Mouse (Mus musculus) limb, embryonic 14.5 days (tissue): Measurements from ENCODE around the gene Mfsd5. TPM values are rescaled to one million over a fixed set of nuclear protein-coding genes. Genes with fewer than 3 reads are reported as not detected.

Experiments
- ATAC-seq: fragments of 200-750 bp; cut with Nextera tagmentation; 2 replicates; pipeline ENCODE4 v1.8.0; 2017; ENCODE audit warnings: low read depth, moderate number of reproducible peaks, moderate TSS enrichment; ENCODE audit not compliant: low FRiP score
- DNase-seq: peaks from one replicate; pipeline ENCODE4 v3.0.0-alpha.2; 2015; ENCODE audit warnings: low spot score
- H3K27ac ChIP-seq: fragments of 300-500 bp; sonication (generic); replicated peaks from 2 replicates; pipeline ENCODE4 v1.5.1; 2014; ENCODE audit warnings: low read depth, mild to moderate bottlenecking, low read length, moderate library complexity, mixed read lengths
- H3K27me3 ChIP-seq: fragments of 300-500 bp; sonication (generic); 2 replicates; pipeline ENCODE4 v1.6.1; 2014; ENCODE audit warnings: low read length, mixed read lengths; ENCODE audit not compliant: control insufficient read depth, insufficient read depth
- H3K36me3 ChIP-seq: fragments of 300-500 bp; sonication (generic); 2 replicates; pipeline ENCODE4 v1.6.1; 2014; ENCODE audit warnings: mild to moderate bottlenecking, low read length, moderate library complexity, mixed read lengths; ENCODE audit not compliant: control insufficient read depth, insufficient read depth
- H3K4me1 ChIP-seq: fragments of 300-500 bp; sonication (generic); 2 replicates; pipeline ENCODE4 v1.6.1; 2014; ENCODE audit warnings: antibody characterized with exemption, low read length, mixed read lengths; ENCODE audit not compliant: control insufficient read depth, insufficient read depth
- H3K4me2 ChIP-seq: fragments of 300-500 bp; sonication (generic); replicated peaks from 2 replicates; pipeline ENCODE4 v1.6.1; 2014; ENCODE audit warnings: low read depth, mild to moderate bottlenecking, low read length, moderate library complexity; ENCODE audit not compliant: severe bottlenecking
- H3K4me3 ChIP-seq: fragments of 300-500 bp; sonication (generic); replicated peaks from 2 replicates; pipeline ENCODE4 v1.5.1; 2014; ENCODE audit warnings: low read length
- H3K9ac ChIP-seq: fragments of 300-500 bp; sonication (generic); 2 replicates; pipeline ENCODE4 v1.6.1; 2014; ENCODE audit warnings: mild to moderate bottlenecking, low read depth, low read length, moderate library complexity; ENCODE audit not compliant: severe bottlenecking
- H3K9me3 ChIP-seq: fragments of 300-500 bp; sonication (generic); 2 replicates; pipeline ENCODE4 v1.6.1; 2016; ENCODE audit warnings: low read length; ENCODE audit not compliant: control insufficient read depth
- POLR2A ChIP-seq: fragments of 200-500 bp; IDR thresholded peaks from 2 replicates; pipeline ENCODE4 v1.8.0; 2012; ENCODE audit warnings: inconsistent platforms, mild to moderate bottlenecking, moderate library complexity, borderline replicate concordance; ENCODE audit not compliant: insufficient read depth, insufficient read length; ENCODE audit errors: extremely low read depth
- WGBS: fragments of 180-500 bp; shearing (Covaris S2); extraction: QIAGEN DNeasy Blood & Tissue Kit; methylation state at CpG from one replicate; pipeline ENCODE4 v1.1.7; 2014; 5-methylcytosine and 5-hydroxymethylcytosine counted together
- polyA plus RNA-seq, 2 experiments: library from polyadenylated mRNA; depleted of rRNA in 1 of 2; stranded (reverse) in 1 of 2; unstranded in 1 of 2; fragments of >200 nt; fragmentation: Nextera tagmentation in 1 of 2; extraction: Ambion mirVana in 1 of 2; gene quantifications; 2 replicates each; pipeline versions ENCODE4 v1.2.1 to v1.2.3; 2012 to 2014

The Mfsd5 gene
- polyA plus RNA-seq, 2 experiments, result 55.6 to 82.1 TPM

DNA sequence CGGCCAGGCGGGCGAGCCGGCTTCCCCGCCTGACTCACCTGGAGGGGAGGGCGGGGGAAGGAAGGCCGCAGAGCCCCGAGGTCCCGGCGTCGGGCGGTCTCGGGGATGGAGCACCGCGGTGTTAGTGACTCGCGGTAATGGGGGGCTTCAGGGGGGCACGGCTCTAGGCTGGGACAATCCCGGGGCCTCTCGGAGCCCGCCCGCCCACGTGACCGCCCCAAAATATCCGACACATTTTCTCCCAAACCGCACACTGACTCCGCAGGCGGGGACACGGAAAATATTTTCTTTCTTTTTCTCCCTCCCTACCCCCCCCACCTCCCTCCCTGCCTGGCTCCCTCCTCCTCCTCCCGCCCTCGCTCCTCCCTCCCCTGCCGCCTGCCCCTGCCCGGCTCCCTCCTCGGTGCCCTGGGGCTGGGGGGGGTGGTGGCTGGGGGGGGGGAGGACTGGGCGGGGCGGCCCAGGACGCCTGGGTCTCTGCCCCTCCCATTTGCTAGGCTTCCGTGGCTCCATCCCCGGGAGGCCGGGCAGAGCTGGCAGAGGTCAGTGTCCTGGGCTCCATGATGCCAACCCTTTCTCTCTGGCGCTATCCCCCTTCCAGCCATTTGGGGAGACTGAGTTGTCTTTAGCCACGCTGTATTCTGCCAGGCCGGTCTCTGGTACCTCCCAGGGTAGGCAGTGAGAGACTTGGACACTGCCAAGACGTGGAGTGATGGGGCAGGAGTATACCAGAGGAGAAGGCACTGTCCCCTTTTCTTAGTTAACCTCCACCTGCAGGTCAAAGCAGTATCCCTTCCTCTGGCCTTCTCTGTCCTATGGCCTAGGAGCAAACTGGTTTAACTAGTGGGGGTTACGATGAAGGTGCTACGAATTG lies 21.8 kb upstream of the Mfsd5 start, which contains the start of gene Rarg:
Gene Rarg, minus strand, starts transcription at position 316 of the 874 bp plus-strand sequence.
- ATAC-seq (peak; percentile 60), DNase-seq (peak; percentile 79)
- H3K4me2 ChIP-seq, result peak within 1 kb of the TSS; percentile 75
- peaks cover 11% of the 10 kb centered on the region for H3K36me3 ChIP-seq
- no peaks in the 10 kb centered on the region for H3K9me3 ChIP-seq
- no peak for TF ChIP-seq POLR2A
- H3K27ac ChIP-seq, result peak within 1 kb of the TSS; percentile 97
- peak within 1 kb of the TSS; percentile 91 for H3K9ac ChIP-seq
- no peaks in the 10 kb centered on the region for H3K27me3 ChIP-seq
- peak within 1 kb of the TSS; percentile 80 for H3K4me3 ChIP-seq
- under 1% methylated on average over 23 of the region's 46 CpGs for WGBS
- peaks cover 53% of the 10 kb centered on the region for H3K4me1 ChIP-seq

DNA sequence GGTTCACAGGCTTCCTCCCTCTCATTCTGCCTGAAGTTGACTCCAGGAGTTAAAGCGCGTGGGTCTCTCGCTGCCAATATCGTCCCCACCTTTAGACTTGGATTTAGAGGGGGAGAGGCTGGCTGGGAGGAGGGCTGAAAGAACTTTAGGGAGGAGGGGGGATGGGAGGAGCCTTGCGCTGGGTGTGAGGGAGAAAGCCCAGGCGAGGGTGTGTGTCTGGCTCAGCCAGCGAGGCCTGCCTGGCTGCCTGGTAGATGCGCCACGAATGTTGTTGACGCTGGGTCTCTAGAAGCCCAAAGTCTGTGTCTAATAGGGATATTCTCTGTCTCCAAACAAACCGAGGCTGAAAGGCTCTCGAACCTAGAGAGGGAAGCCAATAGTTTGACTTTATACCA lies 21.2 kb upstream of the Mfsd5 start:
- Histone ChIP-seq H3K27me3 (no peaks in the 10 kb centered on the region), H3K4me2 (peak overlapping the region; percentile 75), H3K36me3 (peaks cover 5% of the 10 kb centered on the region; the same call in 1 of the 2 replicates), H3K4me1 (peaks cover 51% of the 10 kb centered on the region), H3K27ac (peak overlapping the region; percentile 97), H3K9me3 (no peaks in the 10 kb centered on the region), H3K4me3 (peak overlapping the region; percentile 80), H3K9ac (peak overlapping the region; percentile 91)
- TF ChIP-seq POLR2A, result peak; percentile 72; the same call in 1 of the 2 replicates
- peak; percentile 90 for DNase-seq
- peak; percentile 51 for ATAC-seq
- WGBS, result 4% methylated on average over 12 of the region's 12 CpGs

DNA sequence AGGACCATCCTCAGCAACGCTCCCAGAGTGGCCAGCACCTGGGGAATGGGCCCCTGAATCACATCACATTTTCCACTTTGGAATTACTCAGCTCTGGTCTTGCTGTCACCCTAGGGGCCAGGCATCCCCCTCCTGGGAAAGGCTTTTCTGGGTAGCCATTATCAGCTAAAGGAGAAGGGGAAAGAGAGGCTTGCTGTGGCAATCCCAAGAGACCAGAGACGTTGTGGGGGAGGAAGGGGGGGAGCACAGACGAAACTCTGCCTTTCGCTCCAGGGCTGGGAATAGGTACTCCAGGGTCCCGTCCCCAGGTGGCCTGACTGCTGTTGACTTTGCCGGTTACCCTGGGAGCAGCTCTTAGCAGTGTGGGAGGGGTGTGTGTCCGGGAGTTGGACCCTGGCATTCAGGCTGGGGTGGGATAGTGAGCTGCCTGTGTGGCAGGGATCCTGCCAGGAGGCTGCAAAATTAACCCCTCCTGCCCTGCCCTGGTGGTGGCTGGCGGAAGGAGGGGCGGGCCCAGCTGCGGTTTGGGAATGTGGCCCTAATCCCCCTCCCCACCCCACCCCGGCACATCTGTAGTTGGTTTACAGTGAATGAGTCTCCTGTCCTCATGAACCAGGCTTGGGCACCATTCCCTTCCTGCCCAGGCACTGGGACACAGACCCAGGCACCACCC lies 20.5 kb upstream of the Mfsd5 start:
- Histone ChIP-seq H3K4me3 (peak overlapping the region; percentile 80), H3K9ac (0 out of 2 replicates have a peak overlapping the region, but pooled peaks have one; percentile 91), H3K4me1 (peaks cover 51% of the 10 kb centered on the region), H3K9me3 (no peaks in the 10 kb centered on the region), H3K27ac (peak overlapping the region; percentile 97), H3K4me2 (peak overlapping the region; percentile 75), H3K27me3 (no peaks in the 10 kb centered on the region), H3K36me3 (0 out of 2 replicates have a peak, but pooled peaks cover 5% of the 10 kb centered on the region)
- DNase-seq, result peak; percentile 60
- 0% methylated on average over 10 of the region's 11 CpGs for WGBS
- peak; percentile 10 for ATAC-seq
- no peak for TF ChIP-seq POLR2A

DNA sequence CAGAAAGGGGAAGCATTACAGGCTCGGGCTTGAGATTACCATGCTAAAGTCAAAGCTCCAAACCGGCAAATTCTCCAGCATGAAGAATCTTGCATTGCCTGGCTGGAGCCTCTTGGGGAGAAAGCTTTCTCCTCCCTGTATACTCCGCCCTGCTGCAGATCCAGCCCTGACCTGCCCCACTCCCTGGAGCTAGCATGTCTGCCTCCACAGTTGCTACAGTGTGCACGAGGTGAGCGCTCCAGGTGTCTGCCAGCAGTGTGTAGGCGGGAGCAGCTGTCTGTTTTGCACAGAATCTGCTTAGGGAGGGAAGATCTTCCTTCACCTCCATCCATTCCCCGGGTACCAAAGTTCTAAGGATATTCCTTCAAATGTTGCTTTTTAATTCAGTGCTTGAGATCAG lies 16.7 kb upstream of the Mfsd5 start:
- H3K36me3 ChIP-seq, result no peaks in the 10 kb centered on the region
- no peak overlapping the region for H3K4me2 ChIP-seq
- 0 out of 2 replicates have a peak overlapping the region, but pooled peaks have one; percentile 9 for H3K9ac ChIP-seq
- H3K27ac ChIP-seq, result no peak overlapping the region
- no peaks in the 10 kb centered on the region for H3K27me3 ChIP-seq
- no peak for TF ChIP-seq POLR2A
- WGBS, result 49% methylated on average over 7 of the region's 7 CpGs
- no peak overlapping the region for H3K4me3 ChIP-seq
- ATAC-seq (no peak), DNase-seq (no peak)
- peaks cover 38% of the 10 kb centered on the region for H3K4me1 ChIP-seq
- no peaks in the 10 kb centered on the region for H3K9me3 ChIP-seq

DNA sequence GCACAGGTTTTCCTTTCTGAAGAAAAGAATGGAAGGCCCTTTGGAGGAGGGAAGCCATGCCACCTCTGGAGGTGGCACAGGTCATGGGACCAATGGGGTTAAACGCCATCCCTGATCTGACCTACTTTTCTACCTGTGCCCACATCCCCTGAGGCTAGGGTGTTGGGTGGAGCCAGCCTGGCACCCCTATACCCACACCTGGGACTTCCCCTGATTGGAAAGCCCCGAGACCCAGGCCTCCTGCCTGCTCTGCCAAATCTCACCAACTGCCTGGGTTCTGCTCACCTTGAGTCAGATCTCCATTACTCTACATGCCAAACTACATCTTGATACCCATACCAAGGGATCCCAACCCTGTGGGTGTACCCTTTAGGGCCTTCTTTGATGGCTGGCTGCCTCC lies 16.2 kb upstream of the Mfsd5 start:
- Histone ChIP-seq H3K4me1 (peaks cover 34% of the 10 kb centered on the region), H3K9me3 (no peaks in the 10 kb centered on the region), H3K9ac (no peak overlapping the region), H3K27me3 (no peaks in the 10 kb centered on the region), H3K27ac (no peak overlapping the region), H3K4me3 (no peak overlapping the region), H3K4me2 (no peak overlapping the region), H3K36me3 (no peaks in the 10 kb centered on the region)
- TF ChIP-seq POLR2A, result no peak
- ATAC-seq (no peak), DNase-seq (no peak)
- 66% methylated on average over 2 of the region's 2 CpGs for WGBS
